Mouse (Mus musculus) CD4-positive naive resting alpha-beta T cell, adult 76 days (primary cell): ENCODE results near the gene Dcaf17. TPM values are rescaled to one million over a fixed set of nuclear protein-coding genes. Genes with fewer than 3 reads are reported as not detected.

Experiments used
- total RNA-seq: library from RNA; stranded (reverse); gene quantifications from one replicate; pipeline ENCODE4 v1.2.4, GENCODE M21; 2023

The Dcaf17 gene
- 22.0 TPM for total RNA-seq

DNA sequence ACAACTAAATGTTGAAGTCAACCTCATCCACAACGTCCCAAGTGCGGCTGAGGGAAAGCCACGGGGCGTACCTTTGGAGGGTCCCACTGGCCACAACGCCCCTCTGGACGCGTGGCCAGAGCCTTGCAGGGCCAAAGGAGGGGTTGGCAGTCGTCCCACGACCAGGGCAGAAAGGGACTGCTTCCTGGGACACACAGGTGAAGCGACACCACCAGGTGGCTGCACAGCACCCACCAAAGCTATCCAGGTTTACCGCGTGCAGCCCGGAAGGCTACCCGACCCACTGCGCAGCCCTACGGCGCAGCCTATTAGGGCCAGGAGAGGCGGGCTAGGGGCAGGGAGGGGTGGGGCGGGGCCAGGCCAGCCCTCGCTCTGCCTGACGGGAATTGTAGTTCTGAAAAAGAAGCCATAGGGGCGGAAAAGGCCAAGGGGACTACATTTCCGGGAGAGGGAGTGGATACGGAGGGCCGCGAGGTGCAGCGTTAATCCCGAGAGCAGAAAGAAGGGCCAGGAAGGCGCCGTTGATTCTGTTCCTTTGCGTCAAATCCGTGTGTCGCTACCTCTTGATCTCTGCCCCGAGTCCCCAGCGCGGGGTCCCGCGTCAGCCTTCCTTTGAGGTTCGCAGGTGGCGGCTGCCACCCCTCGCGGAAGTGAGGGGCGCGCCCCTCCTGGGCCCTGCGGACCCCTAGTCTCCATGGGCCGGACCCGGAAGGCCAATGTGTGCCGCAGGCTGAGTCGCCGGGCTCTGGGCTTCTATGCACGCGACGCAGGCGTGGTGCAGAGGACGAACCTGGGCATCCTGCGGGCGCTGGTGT lies at the start of gene Dcaf17, which contains the start of gene Mettl8:
Dcaf17 (plus strand) TSS at position 29 of the 815 bp plus-strand sequence.
Mettl8 (minus strand) TSS at position 284 of the 815 bp plus-strand sequence.

DNA sequence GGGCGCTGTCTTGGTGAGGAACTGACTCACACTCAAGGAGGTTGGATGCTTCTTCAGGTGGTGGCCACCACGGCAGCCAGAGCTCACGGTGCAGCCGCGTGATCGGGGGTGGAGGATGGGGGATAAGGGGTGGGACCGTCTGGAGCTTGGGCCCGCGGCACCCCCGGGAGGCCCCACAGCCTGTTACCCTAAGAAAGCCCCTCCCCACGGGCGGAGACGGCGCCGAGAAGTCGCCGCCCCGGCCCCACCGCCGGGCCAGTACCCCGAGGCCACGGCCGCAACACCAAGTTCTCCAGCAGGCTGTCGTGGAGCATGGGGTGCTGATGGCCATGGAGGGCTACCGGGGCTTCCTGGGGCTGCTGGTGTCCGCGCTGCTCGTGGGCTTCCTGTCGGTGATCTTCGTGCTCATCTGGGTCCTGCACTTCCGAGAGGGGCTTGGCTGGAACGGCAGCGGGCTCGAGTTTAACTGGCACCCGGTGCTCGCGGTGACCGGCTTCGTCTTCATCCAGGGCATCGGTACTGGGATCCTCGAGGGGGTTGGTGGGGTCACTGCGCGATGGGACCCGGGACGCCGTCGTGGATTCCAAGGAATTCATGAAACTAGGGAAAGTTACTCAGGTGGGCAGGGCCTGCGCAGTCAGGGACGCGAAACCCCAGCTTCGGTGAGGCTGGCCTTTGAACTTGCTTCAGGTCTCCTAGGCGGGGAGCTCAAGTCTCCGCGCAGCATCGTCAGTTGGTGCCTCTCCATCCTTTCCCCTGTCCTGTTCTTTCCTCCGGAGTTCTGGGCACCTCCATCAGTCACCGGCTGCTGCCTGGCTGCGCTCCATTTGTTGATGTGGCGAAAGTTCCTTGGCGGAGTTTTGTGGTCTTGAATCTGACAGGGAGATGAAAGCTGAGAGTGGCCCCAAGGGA lies 62.9 kb downstream of the Dcaf17 start, which contains the start of gene Cybrd1:
Cybrd1 (plus strand) TSS at position 127 of the 912 bp plus-strand sequence.

Other genes starting within 250 kb of the Dcaf17 start
- 115 TPM for gene Tlk1, start 229.6 kb upstream of the Dcaf17 start, total RNA-seq
- gene Mettl8, start 255 bp downstream of the Dcaf17 start, total RNA-seq: 27.8 TPM
- 0.41 TPM for gene Cybrd1, start 62.6 kb downstream of the Dcaf17 start, total RNA-seq
- 52.2 TPM for gene Dync1i2, start 156.4 kb downstream of the Dcaf17 start, total RNA-seq